Comparison of ENCODE assay signal across 7 mouse cellular contexts in genomic region chr10:93261132-93261980, GRCm38 (mm10). TPM values are rescaled to one million over a fixed set of nuclear protein-coding genes. Genes with fewer than 3 reads are reported as not detected.
DNase-seq lines count a peak whose midpoint lies in the region; ATAC-seq and TF ChIP-seq lines count a peak whose summit lies in the region.

No protein-coding gene starts in this region.

- no peak for TF ChIP-seq CTCF in midbrain, postnatal 0 days (IDR thresholded peaks at IDR 0.05)

- 9% methylated on average over 16 of the region's 16 CpGs for WGBS in embryonic facial prominence, embryonic 13.5 days
- 15% methylated on average over 16 of the region's 16 CpGs for WGBS in limb, embryonic 15.5 days
- 21% methylated on average over 16 of the region's 16 CpGs for WGBS in midbrain, postnatal 0 days

- 0 out of 2 replicates have a peak overlapping the region, but pooled peaks have one; percentile 3 for H3K9ac ChIP-seq in embryonic facial prominence, embryonic 13.5 days
- H3K9ac ChIP-seq in limb, embryonic 15.5 days: no peak overlapping the region
- no peak overlapping the region for H3K9ac ChIP-seq in midbrain, postnatal 0 days (replicated peaks; ENCODE audit: low read length, poor library complexity, severe bottlenecking)

- peaks cover 41% of the 10 kb centered on the region for H3K4me1 ChIP-seq in embryonic facial prominence, embryonic 13.5 days
- H3K4me1 ChIP-seq in limb, embryonic 15.5 days: peaks cover 34% of the 10 kb centered on the region
- 0 out of 2 replicates have a peak, but pooled peaks cover 5% of the 10 kb centered on the region for H3K4me1 ChIP-seq in midbrain, postnatal 0 days (ENCODE audit: insufficient read depth, low read length)

- H3K4me3 ChIP-seq in embryonic facial prominence, embryonic 13.5 days: 0 out of 2 replicates have a peak overlapping the region, but pooled peaks have one; percentile 5
- H3K4me3 ChIP-seq in limb, embryonic 15.5 days: no peak overlapping the region
- H3K4me3 ChIP-seq in midbrain, postnatal 0 days (ENCODE audit: low read depth, low read length): peak overlapping the region; percentile 10; the same call in 1 of the 2 replicates

- H3K36me3 ChIP-seq in embryonic facial prominence, embryonic 13.5 days: peaks cover 40% of the 10 kb centered on the region
- H3K36me3 ChIP-seq in limb, embryonic 15.5 days: peaks cover 15% of the 10 kb centered on the region
- no peaks in the 10 kb centered on the region for H3K36me3 ChIP-seq in midbrain, postnatal 0 days (ENCODE audit: insufficient read depth, low read length)

- peak; percentile 52 for DNase-seq in CD4-positive, CD25-positive, alpha-beta regulatory T cell, adult 2 months (ENCODE audit: low read depth, low spot score)
- peak; percentile 52 for DNase-seq in MN1 (ENCODE audit: low spot score)
- peak; percentile 89 for DNase-seq in midbrain, postnatal 0 days (ENCODE audit: low spot score)
- DNase-seq in adrenal gland, postnatal 4 days (ENCODE audit: low spot score in 2 of 2): no peak

- H3K27ac ChIP-seq in embryonic facial prominence, embryonic 13.5 days: peak overlapping the region; percentile 79
- peak overlapping the region; percentile 79 for H3K27ac ChIP-seq in limb, embryonic 15.5 days
- peak overlapping the region; percentile 62 for H3K27ac ChIP-seq in midbrain, postnatal 0 days (ENCODE audit: low read depth, low read length)

- ATAC-seq in embryonic facial prominence, embryonic 13.5 days (ENCODE audit: insufficient number of reproducible peaks, insufficient read depth, low FRiP score, low TSS enrichment, low read depth): 0 out of 2 replicates have a peak, but pooled peaks have one; percentile 52
- ATAC-seq in hematopoietic stem cell, adult 5-6 weeks (replicated peaks in 1 of 2; ENCODE audit: insufficient read depth in 1 of 2, low FRiP score in 2 of 2, low TSS enrichment in 1 of 2, low read depth in 1 of 2, poor library complexity in 2 of 2, severe bottlenecking in 2 of 2): peak; percentile 83 to 90
- ATAC-seq in limb, embryonic 15.5 days (ENCODE audit: insufficient number of reproducible peaks, low FRiP score, low TSS enrichment, low read depth): peak; percentile 42; the same call in 1 of the 2 replicates
- ATAC-seq in midbrain, postnatal 0 days (ENCODE audit: low FRiP score): peak; percentile 65

- peak overlapping the region; percentile 46 for H3K4me2 ChIP-seq in embryonic facial prominence, embryonic 13.5 days
- peak overlapping the region; percentile 6; the same call in 1 of the 2 replicates for H3K4me2 ChIP-seq in limb, embryonic 15.5 days
- H3K4me2 ChIP-seq in midbrain, postnatal 0 days (ENCODE audit: low read depth, low read length, poor library complexity, severe bottlenecking): peak overlapping the region; percentile 45

- H3K9me3 ChIP-seq in embryonic facial prominence, embryonic 13.5 days: no peaks in the 10 kb centered on the region
- no peaks in the 10 kb centered on the region for H3K9me3 ChIP-seq in limb, embryonic 15.5 days
- H3K9me3 ChIP-seq in midbrain, postnatal 0 days (ENCODE audit: low read length): no peaks in the 10 kb centered on the region

- no peaks in the 10 kb centered on the region for H3K27me3 ChIP-seq in embryonic facial prominence, embryonic 13.5 days
- no peaks in the 10 kb centered on the region for H3K27me3 ChIP-seq in limb, embryonic 15.5 days
- no peaks in the 10 kb centered on the region for H3K27me3 ChIP-seq in midbrain, postnatal 0 days (ENCODE audit: insufficient read depth, low read length)

RNA-seq across cellular contexts. Expression of gene Elk3, which starts 49.6 kb away (rescaled TPM):
- 33.9 and 40.0 TPM in 2 replicates for polyA plus RNA-seq in embryonic facial prominence, embryonic 13.5 days (2015; fragmentation: Nextera tagmentation; extraction: Ambion mirVana)
- 40.1 and 46.4 TPM in 2 replicates for total RNA-seq in hematopoietic stem cell, adult 5-6 weeks (2017)
- polyA plus RNA-seq in limb, embryonic 15.5 days (2015; fragmentation: Nextera tagmentation; extraction: Ambion mirVana): 36.2 and 36.3 TPM in 2 replicates
- 6.9 and 8.1 TPM in 2 replicates for total RNA-seq in midbrain, postnatal 0 days (2014; rRNA removed)
- polyA plus RNA-seq in midbrain, postnatal 0 days (2015; fragmentation: Nextera tagmentation; extraction: Ambion mirVana): 6.2 and 6.9 TPM in 2 replicates
- 10 to 100 TPM; 71.3 to 72.3 TPM for total RNA-seq in adrenal gland, postnatal 4 days (2021)

Comparison
In these comparisons a context has a peak if more than half of its experiments do, and no peak if none do; other contexts are left out.
1. DNase-seq: peak in CD4-positive, CD25-positive, alpha-beta regulatory T cell, adult 2 months (single experiment), MN1 (single experiment) and midbrain, postnatal 0 days (single experiment); none in adrenal gland, postnatal 4 days (0 of 2).
2. Peak in every context shown above with its lines, with median percentiles within 50 percentile points of each other: ATAC-seq, H3K27ac ChIP-seq and H3K4me2 ChIP-seq.